Mouse (Mus musculus) E14TG2a.4 (cell line): ENCODE measurements around the gene Slc22a23.

Experiments used
- H3K27me3 ChIP-seq: 2 replicates; pipeline ENCODE4 v1.6.1; 2014; ENCODE audit warnings: low read length, control low read depth; ENCODE audit not compliant: insufficient read depth
- H3K36me3 ChIP-seq: 2 replicates; pipeline ENCODE4 v1.6.1; 2014; ENCODE audit warnings: low read length, control low read depth; ENCODE audit not compliant: insufficient read depth
- H3K4me1 ChIP-seq: replicated peaks from 2 replicates; pipeline ENCODE4 v1.6.1; 2014; ENCODE audit warnings: low read depth, low read length, control low read depth
- H3K4me3 ChIP-seq: replicated peaks from 2 replicates; pipeline ENCODE4 v1.5.1; 2014; ENCODE audit warnings: mild to moderate bottlenecking, low read length
- H3K9me3 ChIP-seq: 2 replicates; pipeline ENCODE4 v1.6.1; 2014; ENCODE audit warnings: low read length, control low read depth
- CTCF ChIP-seq: conservative IDR thresholded peaks from 2 replicates; pipeline ENCODE4 v1.5.1; 2014; ENCODE audit warnings: low read length
- NANOG ChIP-seq: IDR thresholded peaks from 2 replicates; pipeline ENCODE4 v1.6.1; 2014; ENCODE audit warnings: borderline replicate concordance, low read length, mixed read lengths
- POU5F1 ChIP-seq: IDR thresholded peaks from 2 replicates; pipeline ENCODE4 v1.6.1; 2014; ENCODE audit warnings: low read length, borderline replicate concordance

The Slc22a23 gene

GRCm38 (mm10) chr13:34301585-34301984 lies 43.4 kb downstream of the Slc22a23 start:
- Histone ChIP-seq H3K4me3 (no peak overlapping the region), H3K36me3 (no peaks in the 10 kb centered on the region), H3K4me1 (no peaks in the 10 kb centered on the region), H3K27me3 (no peaks in the 10 kb centered on the region), H3K9me3 (no peaks in the 10 kb centered on the region)
- TF ChIP-seq POU5F1 (no peak), NANOG (no peak), CTCF (no peak)

- peak; percentile 34 for TF ChIP-seq CTCF
- no peak for TF ChIP-seq NANOG
- H3K4me3 ChIP-seq = no peak overlapping the region
- no peaks in the 10 kb centered on the region for H3K27me3 ChIP-seq
These were observed 45.3 kb downstream of the Slc22a23 start for GRCm38 (mm10) chr13:34299351-34300333.

GRCm38 (mm10) chr13:34298674-34299073 lies 46.3 kb downstream of the Slc22a23 start:
- no peak for TF ChIP-seq CTCF
- no peak for TF ChIP-seq NANOG
- TF ChIP-seq POU5F1 = no peak
- Histone ChIP-seq H3K27me3 (no peaks in the 10 kb centered on the region), H3K36me3 (no peaks in the 10 kb centered on the region), H3K9me3 (no peaks in the 10 kb centered on the region), H3K4me1 (no peaks in the 10 kb centered on the region), H3K4me3 (no peak overlapping the region)

More at GRCm38 (mm10) chr13:34299351-34300333, 45.3 kb downstream of the Slc22a23 start:
- Histone ChIP-seq H3K36me3 (no peaks in the 10 kb centered on the region), H3K4me1 (no peaks in the 10 kb centered on the region), H3K9me3 (no peaks in the 10 kb centered on the region)

GRCm38 (mm10) chr13:34298061-34298460 lies 46.9 kb downstream of the Slc22a23 start:
- H3K4me1 ChIP-seq = no peaks in the 10 kb centered on the region
- no peaks in the 10 kb centered on the region for H3K9me3 ChIP-seq
- TF ChIP-seq CTCF = no peak
- no peak for TF ChIP-seq NANOG
- TF ChIP-seq POU5F1 = no peak
- no peaks in the 10 kb centered on the region for H3K27me3 ChIP-seq
- no peak overlapping the region for H3K4me3 ChIP-seq
- no peaks in the 10 kb centered on the region for H3K36me3 ChIP-seq

- no peak overlapping the region for H3K4me3 ChIP-seq
- H3K27me3 ChIP-seq = no peaks in the 10 kb centered on the region
- no peaks in the 10 kb centered on the region for H3K9me3 ChIP-seq
- H3K36me3 ChIP-seq = no peaks in the 10 kb centered on the region
- no peaks in the 10 kb centered on the region for H3K4me1 ChIP-seq
- no peak for TF ChIP-seq POU5F1
- TF ChIP-seq CTCF = no peak
- no peak for TF ChIP-seq NANOG
These were observed 49.1 kb downstream of the Slc22a23 start for GRCm38 (mm10) chr13:34295787-34296435.

- peaks cover 5% of the 10 kb centered on the region; the same call in 1 of the 2 replicates for H3K4me1 ChIP-seq
- H3K9me3 ChIP-seq = no peaks in the 10 kb centered on the region
- no peak overlapping the region for H3K4me3 ChIP-seq
- no peaks in the 10 kb centered on the region for H3K36me3 ChIP-seq
- H3K27me3 ChIP-seq = no peaks in the 10 kb centered on the region
- TF ChIP-seq NANOG = no peak
- TF ChIP-seq POU5F1 = no peak
- TF ChIP-seq CTCF = no peak
These were observed 50.8 kb downstream of the Slc22a23 start for GRCm38 (mm10) chr13:34294212-34294611.

GRCm38 (mm10) chr13:34292042-34292441 lies 52.9 kb downstream of the Slc22a23 start:
- Histone ChIP-seq H3K27me3 (no peaks in the 10 kb centered on the region), H3K36me3 (no peaks in the 10 kb centered on the region), H3K4me3 (no peak overlapping the region), H3K4me1 (peaks cover 23% of the 10 kb centered on the region), H3K9me3 (no peaks in the 10 kb centered on the region)
- TF ChIP-seq CTCF = no peak
- no peak for TF ChIP-seq NANOG
- TF ChIP-seq POU5F1 = no peak

- TF ChIP-seq POU5F1 (no peak), CTCF (no peak), NANOG (no peak)
- H3K27me3 ChIP-seq = no peaks in the 10 kb centered on the region
- H3K9me3 ChIP-seq = no peaks in the 10 kb centered on the region
- H3K4me3 ChIP-seq = no peak overlapping the region
- peaks cover 35% of the 10 kb centered on the region for H3K4me1 ChIP-seq
- no peaks in the 10 kb centered on the region for H3K36me3 ChIP-seq
These were observed 54.6 kb downstream of the Slc22a23 start for GRCm38 (mm10) chr13:34290346-34290745.
